Mouse (Mus musculus) layer of hippocampus, adult 8-10 months (tissue): ENCODE measurements around the gene Fcrlb. TPM values are rescaled to one million over a fixed set of nuclear protein-coding genes. Genes with fewer than 3 reads are reported as not detected.
"Not testable (repeated sequence)": the region's sequence is repeated elsewhere in the genome, so short reads cannot be mapped to it uniquely, and the experiment has no call there.

Source experiments
- DNase-seq, 2 experiments: peaks; one replicate each; pipeline ENCODE4 v3.0.0; 2022; ENCODE audit warnings: low spot score in 2 of 2
- total RNA-seq, 4 experiments: library from RNA; stranded (reverse); gene quantifications; 2 replicates each; pipeline ENCODE4 v1.2.4; 2022

The Fcrlb gene
- under 1 TPM; 0.25 to 0.61 (median 0.41) TPM for total RNA-seq

- DNase-seq: no peak
Observed at GRCm38 (mm10) chr1:170912891-170913615, at the start of gene Fcrlb. Fcrlb (minus strand) TSS chr1:170912941.

DNA sequence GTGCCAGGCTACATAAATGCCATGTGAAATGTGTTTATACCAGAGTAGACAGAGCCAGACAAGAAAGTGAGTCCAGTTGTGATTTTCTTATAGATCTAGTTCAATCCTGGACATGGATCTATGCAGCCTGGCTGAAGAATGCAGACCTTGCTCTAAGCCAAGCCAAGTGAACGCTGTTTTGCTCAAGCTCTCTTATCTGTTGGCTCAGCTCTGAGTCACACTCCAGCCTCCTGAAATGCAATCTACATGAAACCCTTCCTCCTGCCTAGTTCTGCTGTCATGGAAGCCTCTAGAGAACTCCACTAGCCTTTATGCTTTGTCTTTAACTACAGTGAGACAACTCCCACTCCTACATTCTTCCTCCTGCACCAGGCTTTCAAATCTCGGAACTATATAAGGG, 49.6 kb upstream of the Fcrlb start:
- no peak for DNase-seq

DNA sequence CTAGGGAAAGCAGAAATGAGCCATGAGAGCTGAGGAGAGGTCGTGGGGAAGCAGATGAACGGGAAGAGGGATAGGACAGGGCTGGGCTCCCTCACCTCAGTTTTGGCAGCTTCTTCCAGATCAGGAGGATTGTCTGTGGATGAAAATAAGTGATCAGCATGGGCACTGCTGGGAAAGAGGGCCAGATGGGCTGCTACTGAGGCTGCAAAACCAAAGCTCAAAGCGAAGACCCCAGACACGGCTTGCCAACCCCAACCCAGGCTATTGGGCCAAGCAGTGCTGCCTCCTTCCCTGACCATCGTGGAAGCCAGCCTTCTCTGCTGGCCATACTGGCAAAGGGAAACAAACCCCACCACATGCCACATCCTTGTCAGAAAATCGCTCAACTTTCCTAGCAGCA, 48.4 kb upstream of the Fcrlb start:
- DNase-seq: no peak

DNA sequence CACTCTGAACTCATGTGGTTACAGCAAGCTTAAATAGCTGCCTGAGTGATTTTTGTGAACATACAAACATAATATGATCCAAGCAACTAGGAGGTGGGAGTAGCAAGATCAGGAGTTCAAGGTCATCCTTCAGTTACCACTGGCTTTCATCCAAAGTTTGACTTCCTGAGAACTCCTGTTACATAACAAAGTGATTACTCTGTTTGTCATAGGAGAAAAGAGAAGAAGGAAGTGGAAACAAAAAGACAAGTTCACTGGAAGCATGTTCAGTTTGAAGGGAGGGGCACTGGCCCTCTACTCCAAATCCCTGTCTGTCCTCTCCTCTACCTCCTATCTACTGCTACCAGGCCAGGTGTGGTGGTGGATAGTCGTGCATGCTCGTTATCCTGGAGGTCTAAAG, 47.0 kb upstream of the Fcrlb start:
- no peak for DNase-seq

GRCm38 (mm10) chr1:170958225-170958624, 45.5 kb upstream of the Fcrlb start:
- no peak for DNase-seq

- DNase-seq: no peak
Observed at GRCm38 (mm10) chr1:170953192-170953591, 40.5 kb upstream of the Fcrlb start.

GRCm38 (mm10) chr1:170950772-170951171, 38.0 kb upstream of the Fcrlb start:
- no peak for DNase-seq

DNA sequence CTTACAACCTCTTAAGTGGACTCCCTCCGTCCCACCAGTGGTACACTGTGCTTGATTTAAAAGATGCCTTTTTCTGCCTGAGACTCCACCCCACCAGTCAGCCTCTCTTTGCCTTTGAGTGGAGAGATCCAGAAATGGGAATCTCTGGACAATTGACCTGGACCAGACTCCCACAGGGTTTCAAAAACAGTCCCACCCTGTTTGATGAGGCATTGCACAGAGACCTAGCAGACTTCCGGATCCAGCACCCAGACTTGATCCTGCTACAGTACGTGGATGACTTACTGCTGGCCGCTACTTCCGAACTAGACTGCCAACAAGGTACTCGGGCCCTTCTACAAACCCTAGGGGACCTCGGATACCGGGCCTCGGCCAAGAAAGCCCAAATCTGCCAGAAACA, 32.2 kb upstream of the Fcrlb start:
- not testable (repeated sequence) for DNase-seq

- not testable (repeated sequence) for DNase-seq
Observed at GRCm38 (mm10) chr1:170944151-170944550, 31.4 kb upstream of the Fcrlb start.

GRCm38 (mm10) chr1:170939255-170939654, 26.5 kb upstream of the Fcrlb start:
- no peak for DNase-seq

- DNase-seq: no peak
Observed at GRCm38 (mm10) chr1:170934383-170934782, 21.6 kb upstream of the Fcrlb start.

- no peak for DNase-seq
Observed at GRCm38 (mm10) chr1:170933940-170934339, 21.2 kb upstream of the Fcrlb start.

DNA sequence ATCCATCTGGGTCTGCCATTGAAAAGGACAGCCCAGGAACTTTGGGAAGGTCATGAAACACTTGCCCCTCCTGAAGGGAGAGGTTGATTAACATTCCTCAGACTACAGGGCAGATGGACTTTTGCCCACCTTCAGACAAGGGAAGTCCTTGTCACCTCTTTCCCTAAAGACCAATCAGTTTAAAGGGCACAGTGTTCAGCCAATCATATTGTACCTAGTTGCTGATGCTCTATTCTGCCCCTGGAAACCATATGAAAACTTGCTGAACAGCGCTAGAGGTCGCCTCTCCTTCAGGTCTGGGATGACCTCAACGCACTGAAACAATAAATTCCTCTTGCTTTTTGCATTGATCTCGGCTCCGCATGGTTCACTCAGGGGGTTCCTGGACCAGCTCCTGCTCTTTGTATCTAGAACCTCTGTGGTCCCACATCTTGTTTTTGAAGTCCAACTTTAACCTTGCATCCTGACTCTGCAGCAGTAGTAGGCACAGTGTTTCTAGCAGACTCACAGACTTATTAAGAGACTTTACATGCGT, 20.7 kb upstream of the Fcrlb start:
- no peak for DNase-seq

- DNase-seq: no peak
Observed at GRCm38 (mm10) chr1:170932043-170932442, 19.3 kb upstream of the Fcrlb start.

DNA sequence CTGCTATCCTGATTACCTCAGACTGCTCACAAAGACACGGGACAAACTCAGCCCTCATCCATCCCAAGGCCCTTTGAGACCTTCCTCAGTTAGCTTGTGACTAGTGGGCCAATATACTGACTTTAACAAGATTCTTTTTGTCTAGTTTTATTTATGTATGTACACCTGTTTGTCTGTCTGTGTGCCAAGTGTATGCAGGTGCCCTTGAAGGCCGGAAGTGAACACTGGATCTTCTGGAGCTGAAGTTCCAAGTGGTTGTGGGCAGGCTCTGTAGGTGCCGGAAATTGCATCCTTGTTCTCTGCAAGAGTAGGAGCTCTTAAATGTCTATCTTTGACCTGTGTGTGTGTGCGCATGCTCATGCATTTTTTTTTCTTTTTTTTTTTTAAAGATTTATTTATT, 16.5 kb upstream of the Fcrlb start:
- no peak for DNase-seq

- DNase-seq: no peak
Observed at GRCm38 (mm10) chr1:170928467-170928866, 15.7 kb upstream of the Fcrlb start.

GRCm38 (mm10) chr1:170927378-170927777, 14.6 kb upstream of the Fcrlb start, which contains the start of gene Fcrla:
Fcrla (minus strand) TSS chr1:170927583.
- DNase-seq: no peak

GRCm38 (mm10) chr1:170926941-170927340, 14.2 kb upstream of the Fcrlb start:
- DNase-seq: no peak

GRCm38 (mm10) chr1:170924485-170924884, 11.7 kb upstream of the Fcrlb start:
- DNase-seq: no peak

GRCm38 (mm10) chr1:170919308-170919707, 6.6 kb upstream of the Fcrlb start:
- no peak for DNase-seq

GRCm38 (mm10) chr1:170915657-170916056, 2.9 kb upstream of the Fcrlb start:
- no peak for DNase-seq

DNA sequence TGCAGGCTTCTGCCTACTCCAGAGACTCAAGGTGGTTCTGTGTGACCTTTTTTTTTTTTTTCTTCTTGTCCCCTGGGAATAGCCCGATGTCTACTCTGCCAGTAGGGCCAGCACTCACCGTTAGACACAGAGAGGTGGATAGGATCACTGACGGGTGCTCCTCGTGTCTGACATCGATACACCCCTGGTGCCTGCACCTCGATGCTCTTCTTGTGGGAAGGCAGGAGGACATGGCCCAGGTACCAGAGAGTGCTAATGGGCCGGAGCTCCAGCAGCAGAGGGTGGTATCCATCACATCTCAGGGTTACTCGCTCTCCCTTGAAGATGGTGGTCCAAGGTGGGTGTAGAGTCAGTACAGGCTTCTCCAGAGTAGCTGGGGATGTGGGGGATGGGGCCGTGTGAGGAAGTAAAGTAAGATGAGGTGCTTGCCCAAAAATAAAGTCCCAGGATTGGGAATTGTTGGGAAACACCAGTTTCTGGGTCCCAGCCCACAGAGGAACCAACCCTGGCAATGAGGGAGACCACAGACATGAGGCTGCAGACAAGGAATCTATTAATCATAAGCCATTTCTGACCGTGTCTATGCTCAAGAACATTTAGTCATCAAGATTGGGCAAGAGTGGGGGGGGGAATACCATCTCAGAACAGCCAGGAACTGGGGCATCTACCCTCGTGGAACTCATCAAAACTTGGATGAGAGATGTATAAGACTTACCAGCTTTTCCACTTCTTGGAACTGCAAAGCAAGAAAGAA, 657 bp downstream of the Fcrlb start:
- no peak for DNase-seq

- no peak for DNase-seq
Observed at GRCm38 (mm10) chr1:170908341-170908740, 4.4 kb downstream of the Fcrlb start.
